Mouse (Mus musculus) embryonic facial prominence, embryonic 15.5 days (tissue): ENCODE results near the gene Rab35. TPM values are rescaled to one million over a fixed set of nuclear protein-coding genes. Genes with fewer than 3 reads are reported as not detected.

Source experiments
- ATAC-seq: fragments of 200-750 bp; cut with Nextera tagmentation; 2 replicates; pipeline ENCODE4 v1.8.0; 2017; ENCODE audit warnings: low read depth, moderate TSS enrichment; ENCODE audit not compliant: insufficient number of reproducible peaks, low FRiP score, low TSS enrichment
- H3K27ac ChIP-seq: fragments of 300-500 bp; sonication (generic); replicated peaks from 2 replicates; pipeline ENCODE4 v1.5.1; 2015; ENCODE audit warnings: mild to moderate bottlenecking, inconsistent platforms
- H3K27me3 ChIP-seq: fragments of 300-500 bp; sonication (generic); 2 replicates; pipeline ENCODE4 v1.6.1; 2015; ENCODE audit warnings: inconsistent platforms
- H3K36me3 ChIP-seq: fragments of 300-500 bp; sonication (generic); 2 replicates; pipeline ENCODE4 v1.6.1; 2015; ENCODE audit warnings: mild to moderate bottlenecking, inconsistent platforms
- H3K4me1 ChIP-seq: fragments of 300-500 bp; sonication (generic); 2 replicates; pipeline ENCODE4 v1.6.1; 2015; ENCODE audit warnings: inconsistent platforms
- H3K4me2 ChIP-seq: fragments of 300-500 bp; sonication (generic); replicated peaks from 2 replicates; pipeline ENCODE4 v1.6.1; 2015; ENCODE audit warnings: mild to moderate bottlenecking, inconsistent platforms
- H3K4me3 ChIP-seq: fragments of 300-500 bp; sonication (generic); replicated peaks from 2 replicates; pipeline ENCODE4 v1.5.1; 2015; ENCODE audit warnings: mild to moderate bottlenecking, inconsistent platforms
- H3K9ac ChIP-seq: fragments of 300-500 bp; sonication (generic); 2 replicates; pipeline ENCODE4 v1.6.1; 2015; ENCODE audit warnings: inconsistent platforms
- H3K9me3 ChIP-seq: fragments of 300-500 bp; sonication (generic); replicated peaks from 2 replicates; pipeline ENCODE4 v1.6.1; 2016; ENCODE audit warnings: inconsistent platforms
- WGBS: fragments of 180-500 bp; shearing (Covaris S2); methylation state at CpG from one replicate; pipeline ENCODE4 v1.1.7; 2015; 5-methylcytosine and 5-hydroxymethylcytosine counted together
- polyA plus RNA-seq: library from polyadenylated mRNA; unstranded; fragments of >200 nt; fragmentation: Nextera tagmentation; extraction: Ambion mirVana; gene quantifications from 2 replicates; pipeline ENCODE4 v1.2.1, GENCODE M21; 2015

Rab35 gene
- polyA plus RNA-seq, 1 experiment from 2014 or later = 17.6 TPM

DNA sequence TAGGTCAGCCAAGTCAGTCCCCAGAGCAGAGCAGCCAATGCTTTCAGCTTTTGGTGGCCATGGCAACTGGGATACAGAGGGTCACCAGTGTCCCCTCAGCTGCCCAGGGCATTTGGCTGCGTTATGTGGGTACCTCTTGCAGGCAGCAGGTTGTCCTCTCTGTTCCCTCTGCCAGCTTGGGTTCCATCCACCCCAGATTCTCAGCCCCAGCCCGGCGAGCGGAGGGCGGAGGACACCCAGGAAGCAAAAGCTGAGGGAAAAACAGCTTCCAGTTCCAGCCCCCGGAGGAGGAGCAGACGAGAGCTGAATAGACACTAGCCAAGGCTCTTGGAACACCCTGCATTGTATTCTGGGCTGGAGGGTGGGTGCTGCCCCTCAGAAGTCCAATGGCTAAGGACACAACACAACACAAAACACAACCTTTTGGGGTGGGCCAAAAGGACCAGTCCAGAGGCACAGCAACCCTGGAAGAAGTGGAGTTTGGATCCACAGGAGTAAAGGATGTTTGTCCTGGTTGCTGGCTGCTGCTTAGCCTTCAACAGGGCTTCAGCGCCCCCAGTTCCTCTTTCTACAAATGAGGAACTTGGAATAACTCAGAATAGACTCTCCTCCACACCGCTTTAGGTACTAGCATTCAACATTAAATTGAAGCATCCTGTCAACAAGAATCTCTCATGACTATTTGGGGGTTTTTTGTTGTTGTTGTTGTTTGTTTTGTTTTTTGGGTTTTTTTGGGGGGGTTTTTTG is 7.8 kb upstream of the Rab35 start:
- H3K36me3 ChIP-seq = peaks cover 32% of the 10 kb centered on the region
- H3K4me2 ChIP-seq = no peak overlapping the region
- no peaks in the 10 kb centered on the region for H3K9me3 ChIP-seq
- H3K4me1 ChIP-seq = no peaks in the 10 kb centered on the region
- no peak for ATAC-seq
- H3K27me3 ChIP-seq = no peaks in the 10 kb centered on the region
- H3K27ac ChIP-seq = no peak overlapping the region
- no peak overlapping the region for H3K4me3 ChIP-seq
- WGBS = 81% methylated on average over 9 of the region's 9 CpGs
- no peak overlapping the region for H3K9ac ChIP-seq

DNA sequence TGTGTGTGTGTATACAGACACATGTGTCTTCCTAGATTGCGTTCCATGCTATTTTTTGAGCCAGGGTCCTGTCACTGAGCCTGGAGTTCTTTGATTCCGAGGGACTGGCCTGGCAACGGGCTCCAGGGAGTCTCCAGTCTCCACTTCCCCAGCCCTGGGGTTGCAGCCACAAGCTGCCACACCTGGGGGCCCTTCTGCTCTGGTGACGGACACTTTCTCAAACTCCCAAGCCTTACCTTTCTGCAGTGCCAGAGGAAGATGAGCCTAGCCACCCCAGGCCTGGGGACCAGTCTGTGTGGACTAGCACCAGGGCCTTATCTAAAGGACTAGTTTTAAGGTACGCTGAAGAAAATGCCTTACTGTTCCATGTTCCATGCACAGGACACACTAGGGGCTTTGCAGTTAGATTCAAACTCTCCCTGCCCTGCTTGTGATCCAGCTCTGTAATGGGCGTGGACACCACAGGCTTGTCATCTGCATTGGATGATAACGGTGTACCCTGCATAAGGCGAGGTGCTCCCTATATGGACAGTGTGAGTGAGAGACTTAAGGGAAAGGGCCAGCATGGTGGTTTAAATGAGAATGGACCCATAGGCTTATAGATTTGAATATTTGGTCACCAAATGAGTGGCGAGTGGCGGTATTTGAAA is 5.3 kb upstream of the Rab35 start:
- Histone ChIP-seq H3K4me1 (peaks cover 11% of the 10 kb centered on the region), H3K27me3 (no peaks in the 10 kb centered on the region), H3K4me3 (no peak overlapping the region), H3K9me3 (no peaks in the 10 kb centered on the region), H3K4me2 (no peak overlapping the region), H3K36me3 (peaks cover 10% of the 10 kb centered on the region), H3K9ac (no peak overlapping the region; the same call in 1 of the 2 replicates), H3K27ac (no peak overlapping the region)
- no peak for ATAC-seq
- WGBS = 84% methylated on average over 10 of the region's 10 CpGs

DNA sequence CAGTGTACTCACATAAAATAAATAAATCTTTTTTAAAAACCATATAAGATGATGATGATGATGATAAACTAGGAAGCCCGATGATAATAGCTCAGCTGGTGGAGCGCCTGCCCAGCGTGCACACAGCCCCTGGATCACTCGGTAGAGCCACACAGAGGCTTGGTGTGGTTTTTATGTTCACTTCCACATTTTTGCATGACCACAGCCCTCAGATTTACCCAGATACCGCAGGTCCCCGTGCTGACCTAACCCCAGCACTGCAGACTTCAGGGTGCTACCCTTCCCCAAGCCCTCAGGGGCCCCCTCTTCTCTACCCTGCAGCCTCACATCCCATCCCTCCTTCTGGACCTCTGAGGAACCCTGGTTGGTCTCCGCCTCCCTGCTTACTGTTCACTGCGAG is 3.6 kb upstream of the Rab35 start:
- peaks cover under 1% of the 10 kb centered on the region; the same call in 1 of the 2 replicates for H3K36me3 ChIP-seq
- H3K27ac ChIP-seq = no peak overlapping the region
- no peaks in the 10 kb centered on the region for H3K9me3 ChIP-seq
- no peak overlapping the region for H3K4me2 ChIP-seq
- no peak for ATAC-seq
- no peak overlapping the region for H3K4me3 ChIP-seq
- H3K9ac ChIP-seq = no peak overlapping the region
- 72% methylated on average over 8 of the region's 8 CpGs for WGBS
- no peaks in the 10 kb centered on the region for H3K27me3 ChIP-seq
- H3K4me1 ChIP-seq = peaks cover 18% of the 10 kb centered on the region

DNA sequence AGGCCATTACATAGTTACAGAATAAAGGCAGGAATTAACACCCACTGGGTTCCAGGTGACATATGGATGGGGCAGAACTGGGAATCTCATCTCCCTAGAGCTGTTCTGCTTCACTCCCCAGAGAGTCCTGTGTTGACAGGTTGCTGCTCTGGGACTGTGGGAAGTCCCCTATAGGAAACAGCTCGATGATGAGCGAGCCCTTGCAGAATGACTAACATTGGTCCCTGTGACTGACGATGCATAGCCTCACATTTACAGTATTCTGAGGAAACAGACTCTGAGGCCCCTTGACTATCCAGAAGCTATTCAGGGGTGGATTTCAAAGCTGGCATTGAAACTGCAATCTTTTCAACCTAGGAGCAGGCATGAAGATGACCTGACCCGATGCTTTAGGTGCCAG is 2.0 kb upstream of the Rab35 start:
- WGBS = 86% methylated on average over 4 of the region's 4 CpGs
- Histone ChIP-seq H3K9ac (no peak overlapping the region), H3K36me3 (no peaks in the 10 kb centered on the region), H3K4me1 (peaks cover 34% of the 10 kb centered on the region), H3K9me3 (no peaks in the 10 kb centered on the region), H3K4me2 (no peak overlapping the region), H3K27ac (no peak overlapping the region), H3K27me3 (no peaks in the 10 kb centered on the region), H3K4me3 (no peak overlapping the region)
- ATAC-seq = no peak

DNA sequence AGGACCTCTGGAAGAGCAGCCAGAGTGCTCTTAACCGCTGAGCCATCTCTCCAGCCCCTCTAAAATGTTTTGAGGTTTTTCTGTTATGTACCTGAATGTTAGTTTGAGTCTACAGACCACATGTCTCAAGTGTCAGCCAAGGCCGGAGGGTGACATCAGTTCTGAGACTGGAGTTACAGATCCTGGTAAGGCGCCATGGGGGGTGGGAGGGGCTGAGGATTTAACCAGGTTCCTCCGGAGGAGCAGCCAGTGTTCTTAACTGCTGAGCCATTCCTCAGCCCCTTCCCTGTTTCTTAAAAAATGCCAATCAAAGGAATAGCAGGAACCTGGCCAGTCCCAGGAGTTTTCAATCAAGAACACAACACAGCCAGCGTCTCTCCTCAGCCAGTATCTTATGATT is 1.4 kb upstream of the Rab35 start:
- no peak overlapping the region for H3K9ac ChIP-seq
- no peaks in the 10 kb centered on the region for H3K36me3 ChIP-seq
- no peaks in the 10 kb centered on the region for H3K27me3 ChIP-seq
- no peak overlapping the region for H3K4me2 ChIP-seq
- no peaks in the 10 kb centered on the region for H3K9me3 ChIP-seq
- H3K4me3 ChIP-seq = no peak overlapping the region
- 31% methylated on average over 5 of the region's 5 CpGs for WGBS
- peaks cover 37% of the 10 kb centered on the region for H3K4me1 ChIP-seq
- H3K27ac ChIP-seq = no peak overlapping the region
- no peak for ATAC-seq

DNA sequence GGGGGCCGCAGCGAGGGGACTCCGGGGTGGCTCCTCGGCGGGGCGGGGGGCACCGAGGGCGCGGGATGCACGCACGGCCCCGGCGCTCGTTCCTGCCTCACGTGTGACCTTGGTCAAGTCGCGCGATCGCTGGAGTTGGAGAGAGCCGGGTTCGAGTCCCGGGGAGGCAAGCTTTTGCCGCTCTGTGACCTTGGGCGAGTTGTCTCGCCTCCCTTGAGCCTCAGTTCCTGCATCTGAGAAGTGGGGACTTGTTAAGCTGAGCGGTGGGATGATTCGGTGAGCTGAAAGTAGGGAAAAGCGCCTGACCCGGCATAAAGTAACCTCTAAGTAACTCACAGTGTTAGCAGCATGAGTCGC is 628 bp downstream of the Rab35 start:
- WGBS = under 1% methylated on average over 30 of the region's 30 CpGs
- peak overlapping the region; percentile 87 for H3K27ac ChIP-seq
- no peak for ATAC-seq

DNA sequence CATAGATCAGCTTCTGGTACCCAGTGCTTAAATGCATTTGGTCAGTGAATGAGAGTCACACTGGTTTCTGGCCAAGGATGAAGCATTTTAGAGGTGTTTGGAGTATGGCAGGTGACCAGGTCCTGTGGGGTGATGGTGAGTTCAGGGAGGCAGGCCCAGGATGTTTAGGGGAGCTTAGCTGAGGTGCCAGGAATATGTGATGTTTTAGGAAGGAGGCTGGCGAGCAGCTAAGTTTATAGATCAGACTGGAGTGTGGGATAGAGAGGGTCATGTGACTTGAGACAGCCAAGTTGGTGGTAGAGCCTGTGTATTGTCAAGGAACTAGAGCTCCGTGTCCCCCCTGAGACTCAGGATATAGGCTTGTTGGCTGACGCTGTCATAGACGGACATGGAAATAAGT is 1.4 kb downstream of the Rab35 start:
- Histone ChIP-seq H3K27me3 (no peaks in the 10 kb centered on the region), H3K4me1 (peaks cover 43% of the 10 kb centered on the region), H3K4me3 (peak overlapping the region; percentile 71), H3K36me3 (peaks cover 5% of the 10 kb centered on the region; the same call in 1 of the 2 replicates), H3K9me3 (no peaks in the 10 kb centered on the region), H3K4me2 (peak overlapping the region; percentile 65), H3K27ac (no peak overlapping the region), H3K9ac (peak overlapping the region; percentile 81; the same call in 1 of the 2 replicates)
- WGBS = 44% methylated on average over 4 of the region's 4 CpGs
- ATAC-seq = no peak

More for the DNA sequence above, 628 bp downstream of the Rab35 start:
- Histone ChIP-seq H3K9ac (peak overlapping the region; percentile 81), H3K27me3 (no peaks in the 10 kb centered on the region), H3K9me3 (no peaks in the 10 kb centered on the region), H3K4me2 (peak overlapping the region; percentile 65), H3K36me3 (no peaks in the 10 kb centered on the region), H3K4me1 (peaks cover 43% of the 10 kb centered on the region), H3K4me3 (peak overlapping the region; percentile 71)

DNA sequence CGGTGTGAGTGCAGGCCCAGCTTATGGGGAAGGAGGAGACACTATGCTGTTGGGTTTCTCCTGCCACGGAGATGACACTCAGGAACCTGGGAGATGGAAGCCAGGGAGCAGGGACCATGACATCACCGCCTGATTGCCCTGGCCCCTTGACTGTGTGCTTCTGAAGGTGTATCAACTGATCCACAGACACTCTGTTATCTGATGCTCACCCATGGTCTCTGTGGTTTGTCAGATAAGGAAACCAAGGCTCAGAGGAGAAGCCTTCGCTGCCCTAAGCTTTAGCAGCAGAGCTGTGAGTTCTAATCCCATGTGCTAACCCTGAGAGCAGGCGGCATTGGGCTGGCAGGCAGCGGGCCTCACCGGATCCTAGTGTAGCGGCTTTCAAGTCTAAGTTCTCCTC is 2.3 kb downstream of the Rab35 start:
- WGBS = 89% methylated on average over 8 of the region's 8 CpGs
- no peak for ATAC-seq
- no peak overlapping the region for H3K4me3 ChIP-seq
- H3K27me3 ChIP-seq = no peaks in the 10 kb centered on the region
- no peak overlapping the region for H3K4me2 ChIP-seq
- no peaks in the 10 kb centered on the region for H3K9me3 ChIP-seq
- peaks cover 43% of the 10 kb centered on the region for H3K4me1 ChIP-seq
- H3K9ac ChIP-seq = no peak overlapping the region
- H3K36me3 ChIP-seq = peaks cover 15% of the 10 kb centered on the region
- no peak overlapping the region for H3K27ac ChIP-seq

DNA sequence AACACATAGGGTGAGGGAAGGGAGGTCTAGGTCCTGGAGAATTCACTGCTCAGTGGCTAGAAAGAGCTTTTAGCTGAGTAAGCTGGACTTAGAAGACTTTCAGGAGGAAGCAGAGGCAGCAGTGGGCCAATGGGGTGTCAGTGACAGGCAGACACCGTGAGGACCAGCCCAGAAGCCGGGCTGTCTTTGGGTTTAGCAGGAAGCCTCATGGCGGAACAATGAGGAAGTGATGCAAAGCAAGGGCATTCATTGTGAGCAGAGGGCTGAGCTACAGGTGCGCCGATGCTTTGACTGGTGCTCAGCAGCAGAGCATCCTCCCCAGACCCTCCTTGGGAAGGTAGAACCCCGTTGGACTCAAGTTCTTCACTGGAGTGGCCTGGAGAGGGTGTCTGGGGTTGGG is 3.8 kb downstream of the Rab35 start:
- no peak for ATAC-seq
- no peak overlapping the region for H3K9ac ChIP-seq
- H3K4me1 ChIP-seq = peaks cover 39% of the 10 kb centered on the region
- H3K27me3 ChIP-seq = no peaks in the 10 kb centered on the region
- peaks cover 30% of the 10 kb centered on the region for H3K36me3 ChIP-seq
- H3K4me3 ChIP-seq = no peak overlapping the region
- H3K27ac ChIP-seq = no peak overlapping the region
- H3K9me3 ChIP-seq = no peaks in the 10 kb centered on the region
- no peak overlapping the region for H3K4me2 ChIP-seq
- 77% methylated on average over 6 of the region's 6 CpGs for WGBS

DNA sequence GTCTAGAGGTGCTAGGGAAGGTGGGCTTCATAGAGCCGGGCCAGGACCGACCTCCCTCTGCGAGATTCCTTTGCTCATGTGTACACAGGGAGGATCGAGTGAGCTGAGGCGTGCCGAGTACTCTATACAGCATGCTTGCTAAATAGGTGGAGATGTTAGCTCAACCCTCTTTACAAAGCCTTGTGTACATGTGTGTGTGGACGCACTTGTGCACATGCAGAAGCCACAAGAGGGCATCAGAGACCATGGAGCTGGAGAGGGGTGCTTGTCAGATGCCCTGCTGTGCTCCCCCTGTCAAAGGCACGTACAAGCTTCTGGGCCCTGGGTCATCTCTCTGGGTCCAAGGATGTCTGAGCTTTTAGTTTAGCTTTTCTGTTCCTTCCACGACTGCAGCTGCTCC is 12.5 kb downstream of the Rab35 start:
- Histone ChIP-seq H3K27me3 (no peaks in the 10 kb centered on the region), H3K4me2 (no peak overlapping the region), H3K9ac (no peak overlapping the region), H3K4me3 (no peak overlapping the region), H3K9me3 (no peaks in the 10 kb centered on the region), H3K27ac (no peak overlapping the region), H3K36me3 (peaks cover 83% of the 10 kb centered on the region), H3K4me1 (peaks cover 5% of the 10 kb centered on the region; the same call in 1 of the 2 replicates)
- 83% methylated on average over 9 of the region's 9 CpGs for WGBS
- ATAC-seq = no peak

DNA sequence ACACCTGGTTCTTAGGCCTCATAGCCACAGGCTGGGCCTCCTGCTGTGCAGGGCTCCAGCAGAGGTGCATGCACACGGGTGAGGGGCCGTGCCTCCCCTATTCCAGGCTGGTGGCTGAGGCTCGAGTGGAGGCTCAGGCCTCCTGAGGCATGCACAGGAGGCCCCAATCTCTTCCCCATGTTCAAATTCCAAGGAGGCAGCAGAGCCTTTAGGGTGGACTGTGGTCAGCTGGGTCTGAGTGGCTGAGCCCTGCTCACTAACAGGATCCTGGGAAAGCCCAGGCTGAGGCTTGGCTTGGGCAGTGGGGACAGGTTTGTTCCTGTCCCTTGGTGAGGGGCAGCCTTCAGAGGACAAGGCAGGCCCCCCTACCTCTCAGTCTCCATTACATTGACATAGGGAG is 17.2 kb downstream of the Rab35 start:
- Histone ChIP-seq H3K27me3 (no peaks in the 10 kb centered on the region), H3K4me2 (no peak overlapping the region), H3K4me3 (no peak overlapping the region), H3K9ac (no peak overlapping the region), H3K27ac (no peak overlapping the region), H3K9me3 (no peaks in the 10 kb centered on the region), H3K36me3 (peaks cover 41% of the 10 kb centered on the region), H3K4me1 (peaks cover 22% of the 10 kb centered on the region)
- WGBS = 58% methylated on average over 3 of the region's 3 CpGs
- no peak for ATAC-seq

DNA sequence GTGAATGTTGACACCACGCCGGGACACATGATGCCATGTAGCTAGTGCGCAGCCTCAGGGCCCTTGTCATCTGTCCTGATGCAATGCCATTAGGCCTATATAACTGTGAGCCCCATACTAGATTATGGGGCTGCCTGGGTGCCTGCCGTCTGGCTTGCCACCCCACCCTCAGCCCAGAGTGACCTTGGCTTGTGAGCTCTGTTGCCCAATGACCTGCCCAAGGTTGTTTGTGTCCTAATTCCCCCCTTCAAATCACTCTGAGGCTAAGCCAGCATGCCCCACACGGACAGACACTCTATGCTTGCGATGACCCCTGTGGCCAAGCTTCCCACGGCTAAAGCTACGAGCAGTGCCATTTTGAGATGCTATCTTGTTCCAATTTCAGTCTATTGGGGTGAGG is 18.0 kb downstream of the Rab35 start:
- WGBS = 83% methylated on average over 8 of the region's 8 CpGs
- no peaks in the 10 kb centered on the region for H3K27me3 ChIP-seq
- H3K9ac ChIP-seq = no peak overlapping the region
- no peak overlapping the region for H3K27ac ChIP-seq
- peaks cover 22% of the 10 kb centered on the region for H3K4me1 ChIP-seq
- no peak for ATAC-seq
- no peaks in the 10 kb centered on the region for H3K9me3 ChIP-seq
- H3K36me3 ChIP-seq = peaks cover 33% of the 10 kb centered on the region
- no peak overlapping the region for H3K4me2 ChIP-seq
- no peak overlapping the region for H3K4me3 ChIP-seq
